Mouse (Mus musculus) midbrain, embryonic 14.5 days (tissue): Measurements from ENCODE around the gene Gm4756. TPM values are rescaled to one million over a fixed set of nuclear protein-coding genes. Genes with fewer than 3 reads are reported as not detected.

Experiments
- polyA plus RNA-seq: library from polyadenylated mRNA; unstranded; fragments of >200 nt; fragmentation: Nextera tagmentation; extraction: Ambion mirVana; gene quantifications from 2 replicates; pipeline ENCODE4 v1.2.1, GENCODE M21; 2014

The Gm4756 gene
- polyA plus RNA-seq, 1 experiment from 2014 or later, result not detected

Other genes with a start within 250 kb of the Gm4756 start
- gene Rtn1, start 240.6 kb downstream of the Gm4756 start, polyA plus RNA-seq, result 2,477 and 2,923 TPM in 2 replicates
- gene Lrrc9, start 207.8 kb downstream of the Gm4756 start, polyA plus RNA-seq, result 5.0 TPM in 2 replicates
- 17.9 and 26.2 TPM in 2 replicates for gene Pcnx4, start 113.3 kb downstream of the Gm4756 start, polyA plus RNA-seq
- gene Dhrs7, start 15.2 kb upstream of the Gm4756 start, polyA plus RNA-seq, result 11.8 and 17.0 TPM in 2 replicates
- 92.8 and 108 TPM in 2 replicates for gene Ppm1a, start 107.8 kb upstream of the Gm4756 start, polyA plus RNA-seq